Mouse (Mus musculus): ENCODE data around the gene Itpr1. TPM values are rescaled to one million over a fixed set of nuclear protein-coding genes. Genes with fewer than 3 reads are reported as not detected.

Gene Itpr1
- polyA plus RNA-seq, 1 experiment: 64.6 TPM

DNA sequence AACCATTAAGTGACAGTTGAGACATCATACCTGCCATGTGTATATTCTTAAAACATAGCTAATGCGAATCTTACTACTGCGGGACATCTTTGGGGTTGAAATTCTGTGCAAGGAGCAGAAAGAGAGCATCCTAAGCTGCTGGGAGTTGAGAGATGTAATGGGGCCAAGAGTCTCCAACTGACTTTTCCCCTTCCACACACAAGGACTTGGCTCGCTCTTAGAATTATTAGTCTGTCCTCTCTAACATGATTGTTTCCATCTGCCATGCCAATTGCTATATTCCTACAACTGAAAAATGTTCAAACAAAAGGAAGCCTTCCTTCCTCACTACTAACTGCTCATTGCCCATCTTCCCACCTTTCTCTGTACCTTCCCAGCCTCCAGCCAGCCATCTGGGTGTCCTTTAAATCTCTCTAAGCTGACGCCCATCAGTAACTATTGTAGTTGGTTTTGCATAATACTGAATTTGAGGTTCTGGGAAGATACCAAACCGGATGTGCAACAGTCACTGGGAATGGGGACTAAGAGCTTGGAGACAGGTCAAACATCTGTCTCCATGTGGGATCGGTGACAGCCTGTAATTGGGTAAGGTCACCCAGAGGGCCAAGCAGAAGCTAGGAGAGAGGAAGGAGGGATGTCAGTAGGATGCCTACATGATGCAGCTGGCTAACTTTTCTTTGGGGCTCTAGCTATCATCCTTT lies 177.9 kb downstream of the Itpr1 start:
- no peak for DNase-seq (ENCODE audit: low spot score)

DNA sequence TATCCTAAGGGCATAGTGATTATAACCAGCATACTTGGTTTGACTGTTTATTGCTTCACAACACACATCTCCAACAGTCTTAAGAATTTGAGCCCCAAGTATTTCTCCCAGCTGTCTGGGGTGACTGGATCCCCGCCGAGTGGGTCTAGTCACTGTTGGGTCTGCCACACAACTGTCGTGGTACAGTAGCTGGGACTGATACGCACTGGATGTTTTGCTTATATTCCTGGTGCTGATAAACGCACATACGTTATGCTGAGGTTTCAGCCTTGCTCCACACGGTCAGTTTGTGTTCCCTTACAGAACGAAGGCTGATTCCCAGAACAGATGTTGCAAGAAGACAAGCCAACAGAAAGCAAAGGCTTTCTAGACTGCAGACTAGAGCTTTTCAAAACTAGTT lies 180.2 kb downstream of the Itpr1 start:
- no peak for DNase-seq (ENCODE audit: low spot score)

DNA sequence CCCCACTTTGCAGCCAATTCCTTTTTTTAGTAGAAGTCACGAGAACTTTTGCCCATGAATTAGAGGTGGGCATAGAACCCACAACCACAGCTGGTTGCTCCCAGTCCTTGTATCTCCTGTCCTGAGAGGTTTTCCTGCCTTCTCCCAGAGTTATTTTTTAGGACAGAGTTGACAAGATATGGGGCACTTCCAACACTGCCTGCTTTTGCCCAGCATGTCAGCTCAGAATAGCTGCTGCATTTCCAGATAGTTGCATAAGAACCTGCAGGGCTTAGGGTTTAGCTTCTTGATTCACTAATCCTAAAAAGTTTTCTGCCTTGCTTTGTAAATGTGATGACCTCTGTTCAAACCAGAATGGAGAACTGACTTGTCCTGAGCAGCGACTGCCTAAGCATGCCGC lies 185.1 kb downstream of the Itpr1 start:
- DNase-seq (ENCODE audit: low spot score): no peak

DNA sequence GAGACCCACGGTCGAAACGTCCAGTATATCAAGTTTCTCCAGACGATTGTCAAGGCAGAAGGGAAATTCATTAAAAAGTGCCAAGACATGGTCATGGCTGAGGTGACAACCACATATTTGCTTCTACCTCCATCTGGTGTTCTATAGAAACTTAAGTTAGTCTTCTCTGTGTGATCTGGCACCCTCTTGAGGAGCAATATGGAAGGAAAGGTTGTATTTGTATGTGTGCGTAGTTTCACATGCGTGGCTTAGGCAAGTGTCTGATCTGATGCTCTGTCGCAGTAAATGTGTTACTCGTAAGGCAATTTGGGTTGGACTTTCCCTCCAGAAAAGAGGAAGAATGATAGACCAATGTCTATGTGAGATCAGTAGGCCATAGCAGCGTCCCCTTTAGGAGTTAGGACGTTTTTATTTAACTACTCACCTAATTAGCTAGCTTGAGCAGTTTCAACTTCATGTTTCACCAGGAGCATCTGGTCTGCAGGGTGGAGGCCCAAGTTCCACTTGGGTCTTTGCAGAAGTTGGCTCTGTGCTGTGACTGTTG lies 188.6 kb downstream of the Itpr1 start:
- DNase-seq (ENCODE audit: low spot score): no peak

DNA sequence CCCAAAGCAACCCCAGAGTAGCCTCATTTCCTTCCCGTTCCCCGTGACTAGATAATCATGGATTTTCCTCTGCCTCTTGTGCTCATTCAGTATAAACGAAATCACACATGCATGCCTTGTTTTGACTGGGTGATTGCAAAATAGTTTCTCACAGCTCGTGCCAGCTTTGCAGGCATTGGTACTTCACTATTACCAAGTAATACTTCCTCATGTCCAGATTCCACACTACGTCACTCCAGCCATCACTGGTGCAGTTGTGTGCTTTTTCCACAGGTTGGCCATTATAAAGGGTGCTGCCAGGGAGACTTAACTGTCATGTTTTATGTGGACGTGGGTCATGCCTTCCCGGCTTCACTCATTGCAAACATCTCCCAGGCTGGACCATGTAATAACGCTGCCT lies 191.8 kb downstream of the Itpr1 start:
- no peak for DNase-seq (ENCODE audit: low spot score)

DNA sequence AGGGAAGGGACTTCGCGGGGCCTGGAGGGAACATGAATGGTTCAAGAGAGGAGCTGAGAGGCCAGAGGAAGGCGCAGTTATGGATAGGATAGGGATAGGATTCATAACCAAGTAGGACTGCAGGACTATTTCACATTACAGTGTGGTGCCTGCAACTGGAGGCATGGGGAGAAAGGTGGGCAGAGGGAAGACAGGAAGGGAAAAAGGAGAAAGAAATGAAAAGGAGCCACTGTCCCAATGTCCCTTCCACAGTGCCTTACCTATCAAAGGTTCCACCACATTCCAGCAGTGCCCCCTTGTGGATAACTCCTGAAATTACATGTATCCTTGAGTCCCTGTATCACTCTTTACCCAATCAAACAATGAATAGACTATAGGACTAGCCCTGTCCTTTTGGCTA lies 195.2 kb downstream of the Itpr1 start:
- no peak for DNase-seq (ENCODE audit: low spot score)

DNA sequence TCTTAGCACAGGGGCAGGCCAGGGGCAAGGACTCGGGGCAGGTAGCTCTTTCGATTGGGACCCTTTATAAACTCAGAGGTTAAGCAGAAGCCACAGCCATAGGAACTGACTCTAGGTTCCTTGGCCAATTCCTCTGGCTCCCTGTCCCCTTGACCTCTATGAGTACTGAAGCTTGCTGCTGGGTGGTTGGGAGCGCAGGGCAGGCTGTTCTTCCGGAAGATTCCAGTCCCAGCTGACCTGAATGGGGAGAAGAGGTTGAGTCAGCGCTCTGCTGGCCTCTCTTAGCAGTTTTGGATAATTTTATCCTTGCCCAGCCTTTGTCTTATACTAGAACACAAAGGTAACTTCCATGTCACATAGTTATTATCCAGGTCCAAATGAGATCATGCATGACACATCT lies 195.8 kb downstream of the Itpr1 start:
- DNase-seq (ENCODE audit: low spot score): no peak

DNA sequence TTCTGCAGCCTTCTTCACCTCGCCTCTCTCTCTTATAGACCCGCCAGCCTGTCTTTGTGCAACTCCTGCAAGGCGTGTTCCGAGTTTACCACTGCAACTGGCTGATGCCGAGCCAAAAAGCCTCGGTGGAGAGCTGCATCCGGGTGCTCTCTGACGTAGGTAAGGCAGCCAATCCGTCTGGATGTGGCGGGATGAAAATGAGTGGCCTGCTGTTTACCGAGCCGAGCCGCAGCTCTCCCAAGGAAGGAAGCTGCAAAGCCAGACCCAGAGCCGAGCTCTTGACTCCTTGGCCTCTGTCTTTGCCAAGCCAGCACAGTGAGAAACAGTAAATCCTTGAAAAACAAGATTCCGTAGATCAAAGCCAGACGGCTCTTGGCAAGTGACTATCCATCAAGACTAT lies 197.9 kb downstream of the Itpr1 start:
- no peak for DNase-seq (ENCODE audit: low spot score)

DNA sequence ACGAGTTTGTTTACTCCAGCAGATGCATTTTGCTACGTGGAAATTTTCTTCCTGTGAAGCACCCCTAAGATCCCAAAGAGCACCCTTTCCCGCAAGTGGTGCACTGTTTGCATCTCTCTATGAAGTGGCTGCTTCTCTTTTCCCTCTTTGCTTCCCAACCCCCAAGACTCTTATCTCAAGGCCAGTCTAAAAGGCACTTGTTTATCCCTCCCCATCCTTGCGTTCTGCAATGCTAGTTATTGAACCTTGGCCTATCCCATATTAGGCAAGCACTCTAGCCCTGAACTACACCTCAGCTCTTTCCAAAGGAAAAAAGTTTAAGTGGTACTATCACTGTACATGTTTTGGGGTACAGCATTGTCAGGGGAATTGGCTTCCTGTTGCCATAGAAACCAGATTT lies 198.3 kb downstream of the Itpr1 start:
- no peak for DNase-seq (ENCODE audit: low spot score)

DNA sequence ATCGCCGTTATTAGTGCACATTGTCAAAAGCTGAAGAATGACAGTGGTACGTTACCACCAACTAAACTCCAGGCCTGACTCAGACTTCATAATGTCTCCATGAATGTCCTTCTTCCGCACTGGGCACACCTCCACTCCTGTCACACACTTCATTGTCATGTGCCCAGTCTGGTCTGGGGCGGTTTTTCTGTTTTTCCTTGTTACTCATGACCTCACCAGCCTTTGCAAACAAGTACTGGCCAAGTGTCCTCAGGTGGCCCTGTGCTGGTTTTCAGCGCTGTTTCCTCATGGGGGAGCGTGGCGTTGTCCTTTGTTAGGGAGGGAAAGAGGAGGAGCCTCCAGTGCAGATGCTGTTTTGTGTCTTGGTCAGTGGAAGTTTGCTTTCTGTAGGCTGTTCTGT lies 200.1 kb downstream of the Itpr1 start:
- DNase-seq (ENCODE audit: low spot score): no peak

DNA sequence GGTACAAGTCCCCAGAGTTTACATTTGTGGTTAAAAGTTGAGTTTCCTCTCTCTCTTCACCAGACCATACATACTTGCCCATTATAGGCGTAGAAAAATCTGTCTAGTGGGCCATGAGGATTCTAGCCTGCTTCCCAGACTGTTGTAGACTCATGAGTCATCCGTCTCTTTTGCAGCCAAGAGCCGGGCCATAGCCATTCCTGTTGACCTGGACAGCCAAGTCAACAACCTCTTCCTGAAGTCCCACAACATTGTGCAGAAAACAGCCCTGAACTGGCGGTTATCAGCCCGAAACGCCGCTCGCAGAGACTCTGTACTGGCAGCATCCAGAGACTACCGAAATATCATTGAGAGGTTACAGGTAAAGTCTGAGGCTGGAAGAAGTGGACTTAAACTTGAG lies 200.7 kb downstream of the Itpr1 start:
- DNase-seq (ENCODE audit: low spot score): no peak

DNA sequence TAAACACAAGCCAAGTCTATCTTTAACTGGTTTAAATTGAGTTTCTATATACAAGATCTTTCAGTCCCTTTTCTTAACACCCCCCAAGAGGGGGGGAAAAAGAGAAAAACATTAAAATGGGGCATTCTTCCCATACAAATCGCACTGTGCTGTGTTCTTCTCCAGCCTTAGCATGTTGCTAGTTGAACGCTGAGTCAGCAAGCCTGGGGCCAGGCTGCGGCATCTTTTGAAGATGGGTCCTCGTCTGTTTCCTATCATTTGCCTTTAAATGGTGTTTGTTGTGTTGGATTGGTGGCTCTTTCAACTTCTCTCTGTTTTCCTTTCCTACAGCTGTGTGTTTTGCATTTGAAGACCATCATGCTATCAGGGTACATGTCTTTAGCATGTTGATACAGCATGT lies 203.0 kb downstream of the Itpr1 start:
- no peak for DNase-seq (ENCODE audit: low spot score)

DNA sequence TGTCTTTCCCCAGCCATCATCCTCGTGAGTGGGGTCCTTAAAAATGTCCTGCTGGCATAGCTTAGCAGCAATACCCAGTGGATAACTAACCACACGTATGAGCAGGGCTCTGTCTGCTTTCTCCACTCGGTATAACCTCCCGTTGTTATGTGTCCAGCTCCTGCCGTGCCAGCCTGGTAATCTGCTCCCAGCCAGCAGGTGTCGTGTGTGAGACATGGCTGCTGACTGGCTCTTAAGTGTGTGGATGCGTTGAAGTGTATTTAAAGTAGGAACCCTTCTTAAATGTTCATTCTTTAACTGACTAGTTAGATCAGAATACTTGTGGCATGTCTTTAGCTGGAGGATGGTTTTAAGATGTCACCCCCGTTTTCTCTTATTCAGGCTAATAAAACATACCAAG lies 204.6 kb downstream of the Itpr1 start:
- DNase-seq (ENCODE audit: low spot score): no peak

DNA sequence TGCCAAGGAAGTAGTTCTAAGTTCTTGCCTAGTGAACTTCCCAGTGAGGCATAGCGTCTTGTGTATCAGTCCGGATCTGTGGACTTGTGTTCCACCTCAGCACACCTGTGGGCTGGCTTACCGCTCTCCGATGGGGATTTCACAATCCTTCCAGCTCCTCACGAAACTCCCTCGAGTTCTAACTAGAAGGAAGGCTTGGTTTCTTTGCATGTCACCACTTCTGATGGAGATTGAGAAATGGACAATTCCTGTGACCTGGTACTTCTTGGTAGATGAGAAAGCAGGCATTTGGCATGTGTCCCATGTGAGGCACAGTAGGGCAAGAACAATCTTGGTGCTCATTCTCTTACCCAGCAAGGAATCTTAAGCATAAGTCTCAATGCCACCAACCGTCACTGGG lies 205.3 kb downstream of the Itpr1 start:
- no peak for DNase-seq (ENCODE audit: low spot score)

DNA sequence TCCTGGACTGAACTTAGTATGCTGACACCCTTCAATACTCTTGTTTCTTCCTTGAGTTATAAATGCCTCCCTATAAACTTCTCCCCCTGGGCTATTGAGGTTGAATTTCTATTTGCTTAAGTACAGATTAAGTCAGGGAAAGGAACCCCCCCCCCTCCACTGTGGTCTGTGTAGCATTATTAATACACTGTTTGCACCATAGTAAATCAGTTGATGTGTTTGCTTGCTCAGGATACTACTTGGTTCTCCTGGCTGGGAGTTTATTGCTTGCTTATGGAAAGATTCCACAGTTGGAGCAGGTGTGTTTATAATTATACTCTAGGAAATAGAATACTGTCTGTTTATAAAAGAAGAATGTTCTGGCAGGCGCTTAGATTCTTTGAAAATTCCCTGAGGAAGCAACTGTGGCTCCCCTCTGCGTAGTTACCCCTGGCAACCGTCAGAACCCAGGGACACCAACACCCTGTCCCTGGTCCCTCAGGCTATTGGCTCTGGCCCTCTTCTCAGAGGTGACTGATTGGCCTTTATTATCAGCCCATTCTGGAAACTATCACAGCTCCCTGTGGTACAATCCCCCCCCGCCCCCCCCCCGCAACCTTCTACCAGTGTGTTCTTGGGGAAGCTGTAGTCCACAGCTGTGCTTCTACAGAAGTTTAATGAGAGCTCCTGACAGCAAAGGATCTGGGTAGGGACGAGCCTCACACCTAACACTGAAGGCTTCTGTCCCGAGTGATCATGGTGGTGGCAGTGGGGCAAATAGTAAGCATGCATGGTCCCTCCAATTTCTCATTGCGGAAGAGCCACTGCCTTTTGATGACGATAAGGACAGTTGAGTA lies 212.1 kb downstream of the Itpr1 start:
- DNase-seq (ENCODE audit: low spot score): no peak

DNA sequence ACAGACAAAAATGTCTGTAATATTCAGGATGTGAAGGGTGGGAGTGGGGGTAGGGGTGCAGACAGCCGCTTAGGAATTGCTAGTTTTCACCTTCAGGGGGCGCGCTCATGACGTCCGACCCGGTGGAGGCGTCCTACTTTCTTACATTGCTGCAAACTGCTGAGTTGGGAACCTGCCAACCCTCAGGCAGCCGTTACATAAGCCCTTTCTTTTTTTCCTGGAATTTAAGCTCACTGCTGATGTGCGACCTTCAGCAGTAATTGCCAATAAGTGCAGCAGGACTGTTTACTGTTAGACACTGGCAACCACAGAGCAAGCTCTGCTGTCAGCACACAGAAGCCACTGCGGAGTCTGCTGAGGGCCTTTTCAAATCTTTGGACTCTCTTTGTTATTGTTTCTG lies 213.9 kb downstream of the Itpr1 start:
- DNase-seq (ENCODE audit: low spot score): peak; percentile 54

DNA sequence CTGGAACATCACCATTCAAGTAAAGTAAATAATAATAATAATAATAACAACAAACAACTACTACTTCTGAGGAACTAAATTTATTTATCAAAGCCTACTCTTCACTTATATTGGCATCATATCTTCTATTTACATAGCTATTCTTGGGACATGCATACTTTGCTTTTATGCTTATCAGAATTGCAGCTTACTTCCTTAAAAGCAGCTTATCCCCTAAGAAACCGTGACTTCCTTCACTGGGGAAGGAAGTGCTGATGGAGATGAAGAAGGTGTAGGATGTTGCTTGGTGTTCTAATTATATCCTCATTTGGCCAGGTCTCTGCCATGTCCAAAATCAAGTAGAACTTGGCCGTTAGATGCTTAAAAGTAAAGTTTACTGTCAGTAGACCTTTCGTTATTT lies 215.5 kb downstream of the Itpr1 start:
- no peak for DNase-seq (ENCODE audit: low spot score)

DNA sequence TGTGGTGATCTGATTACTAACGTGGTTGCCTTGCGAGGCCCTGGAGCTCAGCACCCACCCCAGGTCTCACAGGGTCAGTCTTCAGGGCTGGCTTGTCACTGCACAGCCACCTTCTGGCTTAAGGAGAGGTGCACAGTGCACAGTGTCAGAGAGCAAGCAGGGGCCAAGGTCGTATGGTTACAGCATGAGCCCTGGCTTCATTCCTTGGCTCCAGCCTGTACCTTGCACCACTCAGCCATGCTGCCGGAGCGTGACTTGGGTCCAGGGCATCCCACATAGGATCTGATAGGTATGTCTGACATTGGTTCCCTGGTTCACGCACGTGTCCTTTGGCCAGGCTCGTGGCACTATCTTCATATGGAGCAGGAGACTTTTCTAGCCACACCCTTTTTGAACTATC lies 217.1 kb downstream of the Itpr1 start:
- no peak for DNase-seq (ENCODE audit: low spot score)

DNA sequence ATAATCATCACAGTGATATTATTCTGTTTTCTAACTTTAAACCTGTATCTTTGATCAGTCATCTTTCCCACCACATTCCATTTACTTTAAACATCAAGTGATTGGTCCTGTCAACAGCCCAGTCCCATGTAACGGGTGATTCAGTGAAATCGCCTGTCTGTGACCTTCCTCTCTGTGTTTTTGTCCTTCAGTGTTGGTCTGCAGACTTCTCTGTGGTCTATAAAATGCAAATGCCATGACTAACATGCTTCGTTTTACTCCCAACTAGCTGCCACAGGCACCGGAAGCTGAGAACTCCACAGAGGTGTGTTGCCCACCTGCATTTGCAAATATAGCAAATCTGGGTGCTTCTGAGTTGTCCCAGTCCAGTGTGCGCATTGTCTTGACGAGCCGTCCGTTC lies 218.3 kb downstream of the Itpr1 start:
- no peak for DNase-seq (ENCODE audit: low spot score)

DNA sequence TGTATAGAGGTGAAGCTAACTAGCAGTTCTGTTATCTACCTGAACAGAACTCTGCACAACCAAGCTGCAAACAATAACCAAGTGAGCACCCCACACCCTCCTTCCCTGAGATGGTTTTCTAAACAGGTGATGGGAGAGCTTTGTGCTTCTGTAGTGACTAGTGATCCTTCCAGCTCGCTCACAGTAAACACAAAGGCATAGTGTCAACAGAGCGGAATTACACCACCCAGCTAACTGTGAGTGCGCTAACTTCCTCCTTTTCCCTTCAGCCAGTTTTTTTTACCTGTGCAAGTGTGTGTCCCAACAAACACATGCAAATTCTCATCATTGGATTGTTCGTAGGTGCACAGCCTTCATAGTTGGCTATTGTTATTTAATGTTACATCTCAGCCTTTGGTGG lies 219.9 kb downstream of the Itpr1 start:
- no peak for DNase-seq (ENCODE audit: low spot score)

DNA sequence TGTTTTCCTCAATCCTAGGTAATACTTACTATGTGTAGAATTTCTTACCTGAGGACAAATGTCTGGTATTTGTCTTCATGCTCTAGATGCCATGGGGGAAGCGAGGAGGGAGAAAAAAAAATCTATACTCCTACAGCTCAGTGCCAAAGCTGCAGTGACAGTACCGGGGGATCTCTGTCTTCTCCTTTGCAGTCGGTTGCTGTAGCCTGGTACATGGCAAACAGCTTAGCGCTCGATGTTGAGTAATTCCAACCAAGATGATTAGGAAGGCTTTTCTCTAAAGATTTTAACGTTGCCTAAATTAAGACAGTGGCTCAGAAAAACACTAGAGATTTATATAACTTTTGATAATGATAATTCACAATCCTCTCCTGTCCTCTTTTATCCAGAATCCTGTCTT lies 221.9 kb downstream of the Itpr1 start:
- no peak for DNase-seq (ENCODE audit: low spot score)

DNA sequence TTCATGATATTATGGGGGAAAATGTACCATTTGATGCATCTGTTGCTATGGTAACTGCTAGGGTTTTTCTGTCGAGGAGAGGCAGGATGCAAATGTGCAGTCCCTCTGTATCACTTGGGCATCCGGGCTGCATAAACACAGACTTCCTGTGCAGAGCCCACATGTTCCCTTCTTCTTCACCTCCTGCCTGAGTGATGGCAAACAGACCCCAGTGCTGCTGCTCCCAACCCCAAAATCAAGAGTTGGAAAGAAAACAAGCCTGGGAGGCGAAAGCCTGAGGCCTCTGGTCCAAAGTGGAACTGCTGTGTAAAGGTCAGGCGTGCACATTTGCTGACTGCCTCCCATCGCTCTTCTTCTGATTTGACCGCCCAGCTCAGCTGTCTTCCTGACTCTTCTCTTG lies 222.6 kb downstream of the Itpr1 start:
- no peak for DNase-seq (ENCODE audit: low spot score)

DNA sequence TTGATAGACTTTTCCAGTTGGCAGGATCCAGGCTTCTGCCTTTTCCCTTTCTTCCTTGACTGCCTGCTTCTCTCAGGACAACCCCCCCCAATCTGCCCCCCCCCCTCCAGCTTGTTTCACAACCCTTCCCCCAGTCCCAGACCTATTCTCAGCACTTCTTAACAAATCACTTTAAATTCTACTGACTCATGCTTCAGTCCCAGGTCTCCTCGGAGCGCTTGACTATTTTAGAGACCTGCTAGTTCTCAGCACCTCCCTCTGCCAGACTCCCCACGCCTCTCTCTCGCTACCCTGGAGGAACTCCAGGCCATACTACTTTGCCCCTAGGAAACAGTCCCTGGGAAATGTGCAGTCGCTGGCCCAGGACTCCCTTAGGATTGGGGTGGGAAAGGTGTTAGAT lies 223.7 kb downstream of the Itpr1 start:
- DNase-seq (ENCODE audit: low spot score): no peak

All from urinary bladder, adult 2 months (tissue).